Mouse (Mus musculus) CH12.LX (cell line): Measurements from ENCODE around the gene Gpx3. TPM values are rescaled to one million over a fixed set of nuclear protein-coding genes. Genes with fewer than 3 reads are reported as not detected.
A peak's percentile ranks its signal among the peaks of the same experiment; 100 is the strongest.
"Not testable (repeated sequence)": the region's sequence is repeated elsewhere in the genome, so short reads cannot be mapped to it uniquely, and the experiment has no call there.

ENCODE experiments used
- DNase-seq: peaks from one replicate; pipeline ENCODE4 v3.0.0-alpha.2; 2013; ENCODE audit errors: extremely low read depth
- H3K27ac ChIP-seq: 2 replicates; pipeline ENCODE4 v1.5.1; 2012; ENCODE audit warnings: low read depth, mild to moderate bottlenecking, control low read depth, moderate library complexity; ENCODE audit not compliant: insufficient read depth
- H3K27me3 ChIP-seq: replicated peaks from 2 replicates; pipeline ENCODE3; 2012; ENCODE audit warnings: inconsistent platforms
- H3K36me3 ChIP-seq, 2 experiments: replicated peaks in 1 of 2; 2 replicates each; pipeline versions ENCODE3 to v1.6.1; 2012; ENCODE audit warnings: inconsistent platforms in 1 of 2, low read length in 1 of 2, mild to moderate bottlenecking in 1 of 2, mixed read lengths in 1 of 2, moderate library complexity in 1 of 2; ENCODE audit not compliant: control insufficient read depth in 1 of 2, insufficient read depth in 1 of 2
- H3K4me1 ChIP-seq, 2 experiments: 2 replicates each; pipeline ENCODE4 v1.6.1; 2012; ENCODE audit warnings: inconsistent platforms in 1 of 2, moderate library complexity in 1 of 2; ENCODE audit not compliant: insufficient read depth in 2 of 2, control insufficient read depth in 1 of 2
- H3K4me2 ChIP-seq: 2 replicates; pipeline ENCODE4 v1.6.1; 2012; ENCODE audit warnings: low read depth, mild to moderate bottlenecking, control low read depth; ENCODE audit not compliant: poor library complexity, insufficient read depth, severe bottlenecking
- H3K4me3 ChIP-seq, 3 experiments: fragments of 150-350 bp in 1 of 3; sonication (generic) in 1 of 3; replicated peaks in 1 of 3; 2 replicates each; pipeline versions ENCODE3 to v1.5.1; 2011 to 2012; ENCODE audit warnings: low read depth in 2 of 3, low read length in 2 of 3, mild to moderate bottlenecking in 2 of 3, moderate library complexity in 2 of 3, control low read depth in 1 of 3, improper control_type of control experiment in 1 of 3, inconsistent platforms in 1 of 3, mixed read lengths in 1 of 3; ENCODE audit not compliant: poor library complexity in 1 of 3
- H3K79me2 ChIP-seq: replicated peaks from 2 replicates; pipeline ENCODE4 v1.6.1; 2012; ENCODE audit warnings: mild to moderate bottlenecking, moderate library complexity; ENCODE audit not compliant: control insufficient read depth, poor library complexity, insufficient read depth, severe bottlenecking; ENCODE audit errors: extremely low read depth
- H3K9ac ChIP-seq: 2 replicates; pipeline ENCODE4 v1.6.1; 2012; ENCODE audit warnings: low read depth, mild to moderate bottlenecking, control low read depth, moderate library complexity; ENCODE audit not compliant: insufficient read depth
- H3K9me3 ChIP-seq: replicated peaks from 2 replicates; pipeline ENCODE3; 2012; ENCODE audit warnings: low read length, inconsistent platforms, mixed read lengths
- BHLHE40 ChIP-seq: IDR thresholded peaks from 2 replicates; pipeline ENCODE4 v1.6.1; 2011; ENCODE audit warnings: mild to moderate bottlenecking, low read depth, low read length, improper control_type of control experiment
- CHD1 ChIP-seq: IDR thresholded peaks from 2 replicates; pipeline ENCODE4 v1.6.1; 2012; ENCODE audit warnings: low read depth, low read length, improper control_type of control experiment, inconsistent platforms
- E2F4 ChIP-seq: IDR thresholded peaks from 2 replicates; pipeline ENCODE4 v1.6.1; 2011; ENCODE audit warnings: low read depth, low read length, improper control_type of control experiment; ENCODE audit not compliant: insufficient replicate concordance
- ELF1 ChIP-seq: IDR thresholded peaks from 2 replicates; pipeline ENCODE4 v1.6.1; 2014; ENCODE audit warnings: low read depth, mild to moderate bottlenecking, inconsistent platforms, low read length, improper control_type of control experiment
- EP300 ChIP-seq: IDR thresholded peaks from 2 replicates; pipeline ENCODE4 v1.6.1; 2011; ENCODE audit warnings: low read length, improper control_type of control experiment
- GABPA ChIP-seq: IDR thresholded peaks from 2 replicates; pipeline ENCODE4 v1.6.1; 2012; ENCODE audit warnings: low read depth, low read length, improper control_type of control experiment, inconsistent platforms; ENCODE audit not compliant: insufficient replicate concordance
- HCFC1 ChIP-seq: IDR thresholded peaks from 2 replicates; pipeline ENCODE4 v1.6.1; 2012; ENCODE audit warnings: low read depth, mild to moderate bottlenecking, inconsistent platforms, low read length, improper control_type of control experiment
- JUN ChIP-seq: IDR thresholded peaks from 2 replicates; pipeline ENCODE4 v1.6.1; 2011; ENCODE audit warnings: low read depth, mild to moderate bottlenecking, low read length, improper control_type of control experiment, moderate library complexity; ENCODE audit not compliant: insufficient read depth
- MAFK ChIP-seq: IDR thresholded peaks from 2 replicates; pipeline ENCODE4 v1.6.1; 2011; ENCODE audit warnings: low read length, improper control_type of control experiment; ENCODE audit not compliant: insufficient replicate concordance
- MEF2A ChIP-seq: IDR thresholded peaks from 2 replicates; pipeline ENCODE4 v1.6.1; 2014; ENCODE audit warnings: low read depth, mild to moderate bottlenecking, inconsistent platforms, low read length, improper control_type of control experiment, borderline replicate concordance
- MXI1 ChIP-seq: IDR thresholded peaks from 2 replicates; pipeline ENCODE4 v1.6.1; 2011; ENCODE audit warnings: mild to moderate bottlenecking, low read depth, low read length, improper control_type of control experiment
- MYC ChIP-seq: IDR thresholded peaks from 2 replicates; pipeline ENCODE4 v1.6.1; 2011; ENCODE audit warnings: low read depth, mild to moderate bottlenecking, improper control_type of control experiment, low read length
- NELFE ChIP-seq: IDR thresholded peaks from 2 replicates; pipeline ENCODE4 v1.6.1; 2011; ENCODE audit warnings: low read depth, low read length, improper control_type of control experiment
- NRF1 ChIP-seq: IDR thresholded peaks from 2 replicates; pipeline ENCODE4 v1.6.1; 2014; ENCODE audit warnings: low read depth, mild to moderate bottlenecking, inconsistent platforms, low read length, improper control_type of control experiment, moderate library complexity
- PAX5 ChIP-seq: IDR thresholded peaks from 2 replicates; pipeline ENCODE4 v1.6.1; 2012; ENCODE audit warnings: low read length, inconsistent platforms, mixed read lengths
- POLR2AphosphoS2 ChIP-seq: IDR thresholded peaks from 2 replicates; pipeline ENCODE4 v1.6.1; 2011; ENCODE audit warnings: low read depth, low read length, improper control_type of control experiment
- RAD21 ChIP-seq: IDR thresholded peaks from 2 replicates; pipeline ENCODE4 v1.6.1; 2011; ENCODE audit warnings: low read depth, mild to moderate bottlenecking, low read length, improper control_type of control experiment, moderate library complexity
- RCOR1 ChIP-seq: conservative IDR thresholded peaks from 2 replicates; pipeline ENCODE4 v1.6.1; 2012; ENCODE audit warnings: low read depth, mild to moderate bottlenecking, inconsistent platforms, low read length, improper control_type of control experiment
- SIN3A ChIP-seq: IDR thresholded peaks from 2 replicates; pipeline ENCODE4 v1.6.1; 2012; ENCODE audit warnings: low read length, improper control_type of control experiment, inconsistent platforms
- SMC3 ChIP-seq: IDR thresholded peaks from 2 replicates; pipeline ENCODE4 v1.6.1; 2011; ENCODE audit warnings: low read depth, low read length, improper control_type of control experiment
- TBP ChIP-seq: conservative IDR thresholded peaks from 2 replicates; pipeline ENCODE4 v1.6.1; 2011; ENCODE audit warnings: low read depth, low read length, improper control_type of control experiment
- TCF12 ChIP-seq: IDR thresholded peaks from 2 replicates; pipeline ENCODE4 v1.6.1; 2014; ENCODE audit warnings: low read depth, mild to moderate bottlenecking, inconsistent platforms, low read length, improper control_type of control experiment
- UBTF ChIP-seq: IDR thresholded peaks from 2 replicates; pipeline ENCODE4 v1.6.1; 2012; ENCODE audit warnings: low read depth, mild to moderate bottlenecking, inconsistent platforms, low read length, improper control_type of control experiment, moderate library complexity
- USF1 ChIP-seq: IDR thresholded peaks from 2 replicates; pipeline ENCODE4 v1.6.1; 2014; ENCODE audit warnings: low read depth, mild to moderate bottlenecking, inconsistent platforms, low read length, improper control_type of control experiment
- ZKSCAN1 ChIP-seq: IDR thresholded peaks from 2 replicates; pipeline ENCODE4 v1.6.1; 2012; ENCODE audit warnings: low read depth, inconsistent platforms, low read length, improper control_type of control experiment, borderline replicate concordance
- ZMIZ1 ChIP-seq: IDR thresholded peaks from 2 replicates; pipeline ENCODE4 v1.6.1; 2012; ENCODE audit warnings: low read depth, mild to moderate bottlenecking, inconsistent platforms, low read length, improper control_type of control experiment
- ZNF384 ChIP-seq: IDR thresholded peaks from 2 replicates; pipeline ENCODE4 v1.6.1; 2012; ENCODE audit warnings: low read depth, low read length, improper control_type of control experiment, inconsistent platforms
- dilution Hi-C: fragments of 300-500 bp; cut with MboI; formaldehyde crosslinking; loops from 2 replicates; pipeline ENCODE4 v1.14.3; 2020; ENCODE audit warnings: low sequenced_read_pairs; ENCODE audit not compliant: extremely low pct_unique_long_range_greater_than_20kb, extremely low pct_ligation_motif_present
- in situ Hi-C: fragments of 300-500 bp; cut with MboI; formaldehyde crosslinking; loops from 3 replicates; pipeline ENCODE4 v1.14.3; 2019; ENCODE audit warnings: low sequenced_read_pairs, low pct_ligation_motif_present, low pct_unique_long_range_greater_than_20kb, mixed read lengths
- polyA plus RNA-seq: library from polyadenylated mRNA; unstranded; fragments of >175 nt; gene quantifications from 2 replicates; pipeline ENCODE4 v1.2.1, GENCODE M21; 2012; ENCODE audit warnings: low read depth; ENCODE audit not compliant: insufficient read length
- total RNA-seq, 2 experiments: library from RNA; depleted of rRNA; stranded (reverse); fragments of 300-350 nt in 1 of 2; fragments of >200 nt in 1 of 2; gene quantifications; 2 replicates each; pipeline ENCODE4 v1.2.3; 2012 to 2014

Gene Gpx3
- total and polyA plus RNA-seq, 3 experiments: 0.63 TPM; not detected in 2

GRCm38 (mm10) chr11:54954716-54955115 lies 52.5 kb downstream of the Gpx3 start (continued):
- no peak for TF ChIP-seq JUN
- TF ChIP-seq TCF12: no peak
- no peak for TF ChIP-seq ZMIZ1
- no peak for TF ChIP-seq E2F4
- no peak for TF ChIP-seq UBTF
- TF ChIP-seq CHD1: no peak
- TF ChIP-seq BHLHE40: peak; percentile 54

- H3K27me3 ChIP-seq, dilution Hi-C loops, DNase-seq, in situ Hi-C loops, H3K9me3 ChIP-seq: not testable (repeated sequence)
- H3K4me2 ChIP-seq: peak overlapping the region; percentile 32; the same call in 1 of the 2 replicates
- peak; percentile 76 for TF ChIP-seq ZNF384
- peak; percentile 52; the same call in 1 of the 2 replicates for TF ChIP-seq SIN3A
- H3K4me1 ChIP-seq: peaks cover 42 to 89% of the 10 kb centered on the region in 2 experiments
- H3K79me2 ChIP-seq: peaks cover 84% of the 10 kb centered on the region
- H3K27ac ChIP-seq: peak overlapping the region; percentile 70
- peak overlapping the region; percentile 62 to 86 (median 63) for H3K4me3 ChIP-seq
- peak overlapping the region; percentile 58; the same call in 1 of the 2 replicates for H3K9ac ChIP-seq
- peaks cover 18 to 45% of the 10 kb centered on the region in 2 experiments for H3K36me3 ChIP-seq
Observed at GRCm38 (mm10) chr11:54955400-54955734, 53.1 kb downstream of the Gpx3 start.

- H3K27ac ChIP-seq: peak overlapping the region; percentile 70
- H3K4me3 ChIP-seq: peak overlapping the region; percentile 62 to 86 (median 63)
- peak; percentile 98 for DNase-seq
- H3K27me3 ChIP-seq: no peaks in the 10 kb centered on the region
- peak overlapping the region; percentile 58 for H3K9ac ChIP-seq
- H3K9me3 ChIP-seq: no peaks in the 10 kb centered on the region
- in situ Hi-C loops (no loop called here), dilution Hi-C loops (no loop called here)
- H3K4me2 ChIP-seq: peak overlapping the region; percentile 75
- peaks cover 41 to 89% of the 10 kb centered on the region in 2 experiments for H3K4me1 ChIP-seq
- H3K79me2 ChIP-seq: peaks cover 84% of the 10 kb centered on the region
- H3K36me3 ChIP-seq: peaks cover 15 to 41% of the 10 kb centered on the region in 2 experiments
- TF ChIP-seq MXI1 (peak; percentile 39; the same call in 1 of the 2 replicates), MYC (peak; percentile 24; the same call in 1 of the 2 replicates), RCOR1 (no peak), HCFC1 (peak; percentile 72), POLR2AphosphoS2 (peak; percentile 93), CHD1 (0 out of 2 replicates have a peak, but pooled peaks have one; percentile 11), SIN3A (peak; percentile 76; the same call in 1 of the 2 replicates), JUN (no peak), GABPA (no peak), ELF1 (peak; percentile 95), MEF2A (peak; percentile 60), NELFE (peak; percentile 84), EP300 (no peak), MAFK (no peak), ZNF384 (no peak), USF1 (no peak), ZKSCAN1 (no peak), TBP (no peak), SMC3 (no peak; the same call in 1 of the 2 replicates), PAX5 (no peak), RAD21 (no peak; the same call in 1 of the 2 replicates), BHLHE40 (no peak), E2F4 (no peak), NRF1 (peak; percentile 98)
Observed at GRCm38 (mm10) chr11:54955735-54956480, 53.7 kb downstream of the Gpx3 start.
